Mouse (Mus musculus) cortical plate, adult 2 months (tissue): ENCODE results near the gene Adgrg3. TPM values are rescaled to one million over a fixed set of nuclear protein-coding genes. Genes with fewer than 3 reads are reported as not detected.

Source experiments
- H3K27ac ChIP-seq: fragments of 200-500 bp; 2 replicates; pipeline ENCODE4 v1.5.1; 2012; ENCODE audit warnings: low read length, control low read depth, inconsistent platforms; ENCODE audit not compliant: insufficient read depth
- H3K4me1 ChIP-seq: fragments of 200-500 bp; 2 replicates; pipeline ENCODE4 v1.6.1; 2011; ENCODE audit warnings: low read length; ENCODE audit not compliant: control insufficient read depth, insufficient read depth
- H3K4me3 ChIP-seq: fragments of 200-500 bp; 2 replicates; pipeline ENCODE4 v1.5.1; 2011; ENCODE audit warnings: mild to moderate bottlenecking, low read length, control low read depth; ENCODE audit not compliant: insufficient read depth
- CTCF ChIP-seq: fragments of 200-500 bp; IDR thresholded peaks from 2 replicates; pipeline ENCODE4 v1.5.1; 2011; ENCODE audit warnings: mild to moderate bottlenecking, control low read depth, low read length; ENCODE audit not compliant: insufficient read depth; ENCODE audit errors: extremely low read depth
- POLR2A ChIP-seq: fragments of 200-500 bp; IDR thresholded peaks from 2 replicates; pipeline ENCODE4 v1.6.1; 2011; ENCODE audit warnings: mild to moderate bottlenecking, low read length, control low read depth; ENCODE audit not compliant: insufficient read depth; ENCODE audit errors: extremely low read depth
- polyA plus RNA-seq: library from polyadenylated mRNA; depleted of rRNA; stranded (reverse); fragments of >200 nt; gene quantifications from 2 replicates; pipeline ENCODE4 v1.2.3, GENCODE M21; 2012

Gene Adgrg3
- polyA plus RNA-seq, 1 experiment: 0.40 TPM

DNA sequence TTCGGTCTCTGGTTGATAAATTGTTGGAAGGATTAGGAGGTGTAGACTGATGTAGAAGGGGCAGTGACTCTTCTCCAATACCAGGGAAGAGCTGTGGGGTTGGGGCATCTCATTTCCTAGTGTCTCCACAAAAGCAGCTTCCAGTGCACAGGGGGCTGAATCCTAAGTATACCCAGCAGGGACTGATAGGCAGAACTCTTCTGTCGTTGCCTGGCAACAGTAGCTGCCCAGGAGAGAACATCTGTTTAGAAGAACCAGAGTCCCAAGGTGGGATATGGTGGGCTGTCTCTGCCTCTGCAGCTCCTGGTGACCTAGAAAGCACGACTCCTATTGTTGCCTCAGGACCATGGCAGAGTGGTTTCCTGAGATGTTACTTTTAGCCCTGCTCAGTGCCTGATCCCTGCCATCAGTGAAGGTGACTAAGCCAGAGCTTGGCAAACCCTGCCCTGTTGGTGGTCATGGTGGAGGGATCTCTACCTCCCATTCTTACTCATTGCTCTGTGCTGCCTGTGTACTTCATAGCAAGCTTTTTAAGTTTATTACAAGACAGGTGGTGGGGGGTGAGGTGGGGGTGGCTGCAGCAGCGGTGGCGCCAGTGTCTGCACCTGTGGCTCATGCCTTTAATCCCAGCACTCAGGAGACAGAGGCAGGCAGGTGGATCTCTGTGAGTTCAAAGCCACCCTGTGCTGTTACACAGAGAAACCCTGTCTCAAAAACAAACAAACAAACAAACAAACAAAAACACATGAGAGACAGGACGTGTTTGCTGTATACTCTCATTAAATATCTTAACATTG, 30.6 kb downstream of the Adgrg3 start:
- no peak for TF ChIP-seq CTCF
- TF ChIP-seq POLR2A: no peak
- Histone ChIP-seq H3K27ac (no peak overlapping the region), H3K4me3 (no peak overlapping the region), H3K4me1 (no peaks in the 10 kb centered on the region; the same call in 1 of the 2 replicates)

DNA sequence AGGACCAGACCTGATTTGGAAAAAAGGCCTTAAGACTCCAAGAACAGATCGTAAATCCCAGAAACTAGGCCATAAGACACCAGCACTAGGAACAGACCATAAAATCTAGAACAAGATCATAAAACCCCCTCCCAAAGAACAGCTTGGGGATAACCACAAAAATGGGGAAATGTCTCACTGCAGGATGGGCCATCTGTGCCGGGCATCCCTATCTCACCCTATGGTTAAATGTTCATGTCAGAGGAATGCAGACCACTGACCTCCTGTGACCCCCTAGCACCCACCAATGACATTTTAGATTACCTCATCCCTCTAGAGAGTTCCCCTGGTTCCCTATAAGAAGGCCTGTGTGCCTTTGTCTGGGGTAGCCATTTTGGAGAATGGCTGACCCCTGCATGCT, 32.1 kb downstream of the Adgrg3 start:
- Histone ChIP-seq H3K4me1 (peaks cover 3% of the 10 kb centered on the region; the same call in 1 of the 2 replicates), H3K4me3 (no peak overlapping the region), H3K27ac (no peak overlapping the region)
- TF ChIP-seq POLR2A: no peak
- TF ChIP-seq CTCF: no peak

DNA sequence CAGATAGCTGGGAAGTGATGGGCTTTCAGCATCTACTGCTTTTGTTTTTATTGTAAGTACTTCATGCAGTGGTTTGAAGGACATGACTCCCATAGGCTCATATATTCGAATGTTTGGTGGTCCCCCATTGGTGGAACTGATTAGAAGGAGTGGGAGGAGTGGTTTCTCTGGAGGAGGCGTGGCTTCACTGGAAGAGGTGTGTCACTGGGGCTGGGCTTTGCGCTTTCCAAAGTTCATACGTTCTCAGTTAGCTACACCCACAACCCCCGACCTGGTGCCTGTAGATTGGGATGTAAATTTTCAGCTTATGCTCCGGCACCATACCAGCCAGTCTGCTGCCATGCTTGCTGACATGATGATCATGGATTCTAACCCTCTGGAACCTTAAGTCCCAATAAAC, 36.9 kb downstream of the Adgrg3 start:
- peaks cover 3% of the 10 kb centered on the region; the same call in 1 of the 2 replicates for H3K4me1 ChIP-seq
- H3K4me3 ChIP-seq: no peak overlapping the region
- no peak overlapping the region for H3K27ac ChIP-seq
- TF ChIP-seq CTCF (no peak), POLR2A (no peak)

DNA sequence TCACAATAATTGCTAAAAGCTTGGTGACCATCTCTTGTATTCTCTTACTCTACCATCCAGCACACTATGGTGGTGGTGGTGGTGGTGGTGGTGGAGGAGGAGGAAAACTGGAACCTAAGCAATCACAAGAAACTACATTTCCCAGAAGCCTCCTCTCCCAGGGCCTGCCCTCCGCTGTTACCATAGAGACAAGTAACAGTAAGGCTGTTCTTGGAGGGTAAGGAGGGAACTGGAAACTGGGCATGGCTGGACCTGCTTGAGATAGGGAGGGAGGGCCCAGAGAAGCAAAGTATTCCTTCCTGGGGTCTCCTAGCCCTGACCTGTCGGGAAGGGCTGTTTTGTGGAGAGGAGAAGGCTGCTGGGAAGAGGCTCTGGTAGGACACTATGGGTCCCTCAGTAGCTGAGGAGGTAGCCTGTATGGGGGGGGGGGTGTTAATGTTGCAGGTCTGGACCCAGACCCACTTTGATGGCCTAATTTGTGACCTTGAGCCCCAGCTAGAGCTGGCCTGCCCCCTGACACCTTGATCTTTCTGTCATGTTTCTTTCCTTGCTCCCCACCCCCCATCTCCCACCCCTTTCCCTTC, 37.5 kb downstream of the Adgrg3 start, which contains the start of gene Drc7:
Drc7 (plus strand) TSS at position 177 of the 584 bp plus-strand sequence.
- H3K4me3 ChIP-seq: no peak within 1 kb of the TSS
- H3K27ac ChIP-seq: no peak within 1 kb of the TSS
- H3K4me1 ChIP-seq: peaks cover 3% of the 10 kb centered on the region; the same call in 1 of the 2 replicates
- TF ChIP-seq CTCF (no peak), POLR2A (no peak)

DNA sequence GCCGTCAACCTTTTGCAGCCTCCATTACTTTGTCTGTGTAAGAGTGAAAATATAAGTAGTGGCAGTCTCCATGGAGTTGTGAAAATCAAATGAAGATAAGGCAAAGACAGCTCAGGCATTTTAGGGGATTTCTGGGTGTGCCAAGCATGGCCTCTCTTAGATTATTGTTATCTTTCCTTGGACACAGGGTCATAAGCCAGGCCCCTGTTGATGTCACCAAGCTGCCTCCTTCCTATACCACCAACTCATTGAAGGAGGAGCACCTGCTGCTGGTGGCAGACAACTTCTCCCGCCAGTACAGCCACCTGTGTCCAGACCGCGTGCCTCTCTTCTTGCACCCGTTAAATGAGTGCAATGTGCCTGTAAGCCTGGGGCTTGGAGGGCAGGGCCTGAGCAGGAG, 38.9 kb downstream of the Adgrg3 start:
- no peak overlapping the region for H3K27ac ChIP-seq
- H3K4me3 ChIP-seq: no peak overlapping the region
- H3K4me1 ChIP-seq: peaks cover 3% of the 10 kb centered on the region; the same call in 1 of the 2 replicates
- TF ChIP-seq POLR2A (no peak), CTCF (no peak)

DNA sequence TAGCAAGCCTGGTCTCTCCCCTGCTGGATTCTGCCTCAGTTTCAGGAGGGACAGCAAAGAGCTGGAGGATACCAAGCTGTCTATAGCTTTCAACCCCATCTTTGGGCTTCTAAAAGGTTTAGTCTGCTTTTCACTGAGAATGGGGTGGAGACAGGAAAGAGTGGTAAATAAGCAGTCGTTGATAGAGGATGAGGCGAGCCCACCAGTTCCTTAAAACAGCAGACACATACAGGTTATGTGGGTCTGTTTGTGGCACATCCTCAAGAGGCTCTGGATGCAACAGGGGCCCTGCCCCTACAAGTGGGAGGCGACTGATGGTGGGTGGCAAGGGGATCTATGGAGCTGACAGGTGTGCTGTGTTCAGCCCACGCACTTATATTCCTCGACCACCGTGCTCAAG, 41.2 kb downstream of the Adgrg3 start:
- Histone ChIP-seq H3K4me1 (peaks cover 2% of the 10 kb centered on the region; the same call in 1 of the 2 replicates), H3K27ac (no peak overlapping the region), H3K4me3 (no peak overlapping the region)
- TF ChIP-seq CTCF (no peak), POLR2A (no peak)

DNA sequence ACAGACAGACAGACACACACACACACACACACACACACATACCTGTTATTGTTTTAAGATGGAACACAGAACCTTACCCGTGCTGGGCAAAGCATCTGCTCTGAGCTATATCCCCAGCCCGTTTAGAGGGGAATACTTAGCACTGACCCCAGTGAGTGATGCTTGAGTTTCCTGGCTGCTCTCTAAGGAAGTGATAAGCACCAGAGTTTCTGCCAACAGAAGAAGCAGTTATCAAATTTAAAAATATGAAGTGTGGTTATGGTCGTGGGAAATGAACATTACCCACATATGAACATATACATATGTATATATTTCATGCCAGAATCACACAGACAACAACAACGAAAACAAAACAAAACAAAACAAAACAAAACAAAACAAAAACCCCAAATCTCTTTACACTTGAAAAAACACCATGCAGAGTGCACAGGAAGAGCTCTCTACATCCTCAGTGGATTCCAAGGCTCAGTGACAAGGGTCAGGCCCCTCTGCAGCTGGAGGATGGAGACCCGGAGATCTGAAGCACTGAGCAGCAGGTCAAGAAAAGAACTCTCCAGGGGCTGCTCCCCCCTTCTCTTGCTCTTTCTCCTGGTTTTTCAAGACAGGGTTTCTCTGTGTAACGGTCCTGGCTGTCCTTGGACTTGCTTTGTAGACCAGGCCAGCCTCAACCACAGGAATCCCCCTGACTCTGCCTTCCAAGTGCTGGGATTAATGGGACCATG, 42.5 kb downstream of the Adgrg3 start:
- no peaks in the 10 kb centered on the region for H3K4me1 ChIP-seq
- H3K4me3 ChIP-seq: no peak overlapping the region
- H3K27ac ChIP-seq: no peak overlapping the region
- TF ChIP-seq CTCF: no peak
- TF ChIP-seq POLR2A: no peak

DNA sequence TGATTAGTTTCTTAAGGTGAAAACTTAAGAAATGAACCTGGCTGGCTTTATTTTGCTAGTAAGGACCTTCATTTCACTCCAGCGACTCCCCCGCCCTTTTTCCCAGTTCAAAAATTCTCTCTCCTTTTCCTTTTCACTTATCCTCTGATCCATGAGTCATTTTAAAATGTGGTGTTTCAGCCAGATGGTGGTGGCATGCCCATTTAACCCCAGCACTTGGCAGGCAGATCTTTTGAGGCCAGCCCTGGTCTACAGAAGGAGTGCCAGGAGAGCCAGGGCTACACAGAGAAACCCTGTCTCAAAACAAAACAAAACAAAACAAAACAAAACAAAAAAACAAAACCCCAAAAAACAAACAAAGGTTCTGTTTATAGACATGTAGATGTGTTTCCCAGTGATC, 47.0 kb downstream of the Adgrg3 start:
- TF ChIP-seq CTCF: no peak
- TF ChIP-seq POLR2A: no peak
- H3K27ac ChIP-seq: no peak overlapping the region
- no peak overlapping the region for H3K4me3 ChIP-seq
- no peaks in the 10 kb centered on the region for H3K4me1 ChIP-seq

DNA sequence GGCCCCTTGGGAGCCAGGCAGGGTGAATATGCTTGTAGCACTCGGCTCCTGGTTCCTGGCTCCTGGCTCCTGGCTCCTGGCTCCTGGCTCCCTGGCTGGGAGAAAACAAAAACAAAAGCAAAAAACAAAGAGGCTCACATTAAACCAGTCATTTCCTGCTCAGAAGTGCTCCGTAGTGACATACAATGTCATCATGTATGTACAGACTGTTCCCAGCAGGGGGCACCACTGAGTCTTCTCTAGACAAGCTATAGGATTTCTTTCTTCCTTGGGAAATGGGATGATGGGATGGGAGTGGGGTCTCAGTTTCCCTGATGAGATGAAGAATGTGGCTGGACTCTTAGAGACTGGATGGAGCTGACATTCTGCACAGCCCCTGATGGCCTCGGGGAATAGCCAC, 50.1 kb downstream of the Adgrg3 start:
- TF ChIP-seq CTCF (peak; percentile 29; the same call in 1 of the 2 replicates), POLR2A (no peak)
- Histone ChIP-seq H3K4me1 (no peaks in the 10 kb centered on the region), H3K27ac (no peak overlapping the region), H3K4me3 (no peak overlapping the region)
